Mouse (Mus musculus) WW6 (cell line): ENCODE measurements around the gene Cyth3.

Experiments used
- DNase-seq: peaks from one replicate; pipeline ENCODE4 v3.0.0-alpha.2; 2013; ENCODE audit warnings: low read depth, low spot score

Gene Cyth3

DNA sequence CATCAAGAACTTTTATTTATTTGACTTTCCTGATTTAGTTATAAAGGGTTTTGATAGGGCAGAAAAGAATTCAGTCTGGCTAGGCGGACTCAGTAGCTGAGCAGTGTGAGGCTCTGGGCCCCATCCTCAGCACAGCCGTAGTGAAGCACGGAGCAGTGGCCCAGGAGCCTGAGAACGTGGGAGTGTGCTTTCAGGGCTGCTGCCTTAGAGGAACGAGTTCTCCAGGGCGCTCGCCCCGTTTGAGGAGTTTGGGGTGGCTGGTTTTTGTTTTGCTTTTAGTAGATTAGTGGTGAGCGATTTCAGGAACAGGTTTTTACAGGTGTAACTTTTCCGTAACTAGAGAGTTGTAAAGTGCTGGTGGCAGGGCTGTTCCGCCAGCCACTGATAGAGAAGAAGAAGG is 13.1 kb downstream of the Cyth3 start:
- DNase-seq: no peak

DNA sequence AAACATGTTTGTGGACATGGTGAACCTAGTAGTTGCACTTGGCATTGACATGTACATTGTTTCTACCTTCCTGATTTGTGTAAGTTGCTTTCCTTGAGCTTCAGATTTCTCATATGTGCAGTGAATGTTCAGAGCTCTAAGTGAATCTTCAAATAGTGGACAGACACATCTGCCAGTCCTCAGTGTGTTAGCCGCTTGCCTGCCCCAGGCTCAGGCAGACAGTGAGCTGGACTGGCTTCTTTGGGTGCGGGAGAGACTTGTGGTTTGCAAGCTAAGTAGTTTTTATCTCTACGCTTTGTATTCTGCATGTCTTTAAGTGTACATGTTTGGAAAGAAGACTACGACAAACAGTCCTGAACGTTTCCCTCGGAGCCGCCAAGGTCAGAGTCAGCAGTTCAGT is 13.9 kb downstream of the Cyth3 start:
- no peak for DNase-seq

DNA sequence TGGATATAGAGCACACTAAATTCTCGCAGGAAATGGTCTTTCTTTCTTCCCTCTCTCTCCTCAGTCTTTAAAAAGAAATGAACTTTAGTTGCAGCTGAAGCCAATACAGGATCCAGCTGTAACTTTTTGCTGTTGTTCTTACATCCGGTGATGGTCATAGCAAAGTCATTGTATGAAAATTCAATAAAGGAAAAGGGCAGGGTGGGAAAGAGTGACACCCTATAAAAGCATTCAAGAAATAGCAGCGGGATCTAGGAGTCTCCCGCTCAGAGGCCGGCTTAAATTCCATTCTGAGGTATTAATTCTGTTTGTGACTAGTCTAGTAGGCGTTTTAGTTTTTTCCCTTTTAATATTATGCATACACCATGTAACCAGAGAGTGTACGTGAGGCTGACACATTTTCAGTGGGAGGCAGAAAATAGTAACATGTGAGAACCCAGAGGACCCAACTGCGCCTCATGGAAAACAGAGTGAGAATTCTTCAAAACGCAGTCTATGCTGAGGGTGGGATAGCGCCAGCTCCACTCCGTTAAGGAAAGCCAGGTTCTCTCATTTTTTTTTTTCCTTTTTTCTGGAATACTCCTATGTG is 15.7 kb downstream of the Cyth3 start:
- no peak for DNase-seq

DNA sequence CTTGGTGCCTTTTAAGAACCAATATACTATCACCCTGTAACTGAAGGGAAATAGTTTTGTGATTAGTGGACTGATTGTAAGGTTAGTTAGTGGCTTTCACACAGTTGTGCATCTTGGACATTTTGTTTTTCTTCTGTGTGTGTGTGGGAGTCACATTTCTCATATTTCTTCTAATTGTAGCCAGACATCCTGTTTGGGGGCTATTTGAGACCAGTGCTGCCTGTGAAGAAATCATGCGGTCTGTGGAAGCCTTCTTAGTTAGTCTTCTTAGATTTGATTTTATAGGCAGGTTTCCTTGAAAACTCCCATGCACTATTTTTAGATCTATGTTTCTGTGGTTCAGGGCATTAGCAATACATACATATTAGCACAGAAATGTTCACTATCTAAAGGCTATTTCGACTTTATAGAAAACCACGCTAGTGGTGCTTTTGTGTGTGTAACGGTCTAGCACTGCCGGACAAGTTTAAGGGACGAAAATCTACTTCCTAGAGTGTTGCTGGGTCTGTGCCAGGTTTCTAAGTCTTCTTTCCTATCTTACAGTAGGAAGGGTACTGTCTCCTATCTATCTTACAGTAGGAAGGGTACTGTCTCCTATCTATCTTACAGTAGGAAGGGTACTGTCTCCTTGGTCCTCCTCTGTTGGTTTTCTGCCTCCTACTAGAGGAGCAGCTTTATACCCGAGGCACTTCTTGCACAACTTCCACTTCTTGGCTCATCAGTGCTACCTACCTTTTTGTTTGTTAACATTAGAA is 16.4 kb downstream of the Cyth3 start:
- no peak for DNase-seq

DNA sequence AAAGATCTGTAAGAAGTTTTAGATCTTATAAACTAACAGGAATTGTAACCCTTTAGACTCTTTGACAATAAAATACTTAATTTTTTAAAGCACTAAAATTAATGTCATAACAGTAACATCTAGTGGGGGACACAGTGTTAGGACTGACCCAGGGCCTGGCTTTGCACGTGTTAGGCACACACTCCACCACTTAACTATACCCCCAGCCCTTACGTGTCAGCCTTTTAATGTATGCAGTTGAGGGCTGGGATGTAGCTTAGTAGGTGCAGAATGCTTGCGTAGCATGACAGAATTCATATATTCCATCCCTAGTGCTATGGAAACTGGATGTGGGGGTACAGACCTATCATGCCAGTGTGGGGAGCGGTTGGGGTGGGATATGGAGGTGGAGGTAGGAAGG is 17.1 kb downstream of the Cyth3 start:
- no peak for DNase-seq

DNA sequence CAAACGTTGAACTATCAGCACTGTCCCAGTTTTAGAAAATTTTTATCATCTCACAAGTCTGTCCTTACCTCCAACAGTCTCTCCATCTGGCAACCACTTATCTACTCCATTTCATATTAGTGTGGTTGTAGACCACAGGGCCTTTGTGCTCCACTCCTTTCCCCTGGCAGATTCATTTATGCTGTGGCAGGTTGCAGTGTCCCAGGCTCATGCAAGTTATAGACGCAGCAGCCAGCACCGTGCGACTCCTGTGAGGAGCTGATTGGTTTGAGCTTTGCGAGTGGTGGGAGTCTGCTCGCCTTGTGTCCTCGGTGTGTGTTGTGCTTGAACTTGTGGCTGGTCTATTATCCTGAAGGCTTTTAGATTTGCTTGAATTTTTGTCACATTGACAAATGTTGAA is 17.6 kb downstream of the Cyth3 start:
- no peak for DNase-seq

DNA sequence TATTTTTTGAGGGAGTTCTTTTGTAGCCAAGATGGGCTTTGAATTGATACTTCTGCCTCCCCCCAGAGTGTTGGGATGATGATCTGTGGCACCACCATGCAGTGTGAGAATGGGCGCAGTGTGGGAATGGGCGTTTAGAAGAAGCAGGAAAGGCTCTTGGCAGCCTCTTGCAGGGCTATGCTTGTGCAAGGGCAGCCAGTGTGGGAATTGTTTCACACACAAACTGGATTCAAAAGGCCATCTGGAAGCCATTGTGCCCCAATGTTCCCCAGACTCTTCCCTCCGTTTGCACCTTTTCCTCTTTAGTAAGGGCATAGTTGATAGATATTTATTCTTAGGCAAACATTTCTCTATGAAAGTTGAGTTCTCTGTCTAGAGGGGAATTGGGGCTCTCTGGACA is 19.3 kb downstream of the Cyth3 start:
- no peak for DNase-seq

DNA sequence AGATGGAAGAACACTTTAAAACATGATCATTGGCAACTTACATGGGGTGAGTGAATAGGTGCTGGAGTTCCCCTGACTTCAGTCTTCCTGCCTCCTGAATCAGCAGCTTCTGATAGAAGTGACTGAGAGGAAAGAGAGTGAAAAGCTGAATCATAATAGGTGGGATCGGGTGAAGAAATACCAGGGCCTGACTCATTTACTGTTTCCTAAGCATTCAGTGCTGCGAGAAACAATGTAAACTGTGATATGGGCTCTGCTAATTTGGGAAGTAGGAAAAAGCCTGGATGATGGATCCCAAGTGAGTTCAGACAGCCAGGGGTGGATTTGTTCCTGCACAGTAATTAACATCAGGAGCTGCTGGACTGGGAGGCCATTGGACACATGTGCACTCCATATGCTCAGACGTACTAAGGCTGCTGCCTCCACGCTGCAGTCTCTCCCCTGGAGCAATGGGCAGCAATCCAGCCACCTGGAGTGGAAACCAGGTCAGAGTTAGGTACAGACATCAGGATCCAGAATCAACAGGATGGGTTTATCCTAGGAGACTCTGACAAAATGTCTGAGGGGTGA is 20.1 kb downstream of the Cyth3 start:
- no peak for DNase-seq

DNA sequence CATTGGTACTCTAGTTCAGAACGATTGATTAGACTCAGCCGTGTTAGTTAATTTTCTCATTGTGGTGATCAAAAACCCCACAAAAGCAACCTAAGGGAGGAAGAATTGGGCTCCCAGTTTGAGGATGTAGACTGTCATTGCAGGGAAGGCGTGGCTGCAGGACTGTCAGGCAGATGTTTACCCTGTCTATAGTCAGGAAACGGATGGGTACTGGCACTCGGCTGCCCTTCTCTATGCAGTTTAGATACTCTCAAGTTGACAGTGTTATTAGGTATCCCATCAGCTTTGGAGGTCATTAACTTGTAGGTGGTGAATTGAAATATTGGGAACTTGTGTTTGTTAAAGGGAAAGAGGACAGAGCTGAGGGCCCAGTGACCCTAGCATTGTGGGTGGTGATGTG is 23.7 kb downstream of the Cyth3 start:
- DNase-seq: no peak

DNA sequence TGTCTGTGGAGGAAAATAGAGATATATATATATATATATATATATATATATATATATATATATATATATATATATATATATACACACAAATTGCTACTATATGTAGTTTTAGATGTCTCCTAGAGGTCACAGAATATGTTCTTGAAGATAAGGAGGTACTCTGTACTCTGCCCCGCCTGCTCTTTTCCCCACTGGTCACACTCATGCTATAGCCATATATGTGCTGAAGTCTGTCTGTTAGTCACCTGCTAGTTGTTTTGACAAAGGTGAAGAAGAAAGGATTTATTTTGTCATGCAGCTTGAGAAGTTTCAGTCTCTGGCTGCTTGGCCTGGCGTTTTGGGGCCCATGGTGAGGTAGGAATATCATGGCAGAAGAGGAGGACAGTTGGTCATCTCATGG is 25.2 kb downstream of the Cyth3 start:
- no peak for DNase-seq

DNA sequence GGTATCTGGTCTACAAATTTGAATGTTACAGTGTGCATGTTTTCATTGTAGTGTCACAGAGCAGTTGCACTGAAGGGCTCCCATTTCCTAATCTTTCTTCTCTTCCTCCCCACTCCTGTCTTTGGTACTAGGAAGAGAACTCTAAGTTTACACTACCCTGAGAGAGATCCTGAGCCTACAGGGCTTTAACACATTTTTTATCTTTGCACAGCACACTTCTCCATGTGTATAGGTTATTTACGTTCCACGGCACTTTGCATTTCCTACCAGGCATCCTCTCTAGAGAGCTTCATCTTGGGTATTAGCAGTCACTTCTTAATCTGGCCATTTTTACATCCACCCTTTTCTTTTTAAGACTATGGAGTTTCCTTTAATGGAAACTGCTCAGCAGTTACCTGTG is 25.8 kb downstream of the Cyth3 start:
- DNase-seq: no peak

DNA sequence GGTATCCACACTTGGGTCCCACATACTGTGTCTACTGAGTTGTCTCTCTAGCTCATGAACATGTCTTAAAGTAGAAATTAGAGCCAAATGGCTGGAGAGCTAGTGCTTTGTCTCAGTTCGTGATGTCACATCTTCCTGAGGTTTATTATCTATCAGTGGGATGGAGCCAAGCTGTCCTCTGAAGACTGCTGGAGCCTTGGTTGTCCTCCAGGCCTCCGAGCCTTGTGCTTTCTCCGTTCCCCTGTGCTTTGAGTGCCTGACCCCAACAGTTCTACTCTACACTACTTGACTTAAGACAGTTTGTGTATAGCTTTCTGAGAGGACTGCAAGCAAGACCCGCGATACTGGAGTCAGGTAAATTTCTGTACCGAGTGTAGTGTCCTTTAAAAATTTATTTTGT is 26.9 kb downstream of the Cyth3 start:
- DNase-seq: no peak

DNA sequence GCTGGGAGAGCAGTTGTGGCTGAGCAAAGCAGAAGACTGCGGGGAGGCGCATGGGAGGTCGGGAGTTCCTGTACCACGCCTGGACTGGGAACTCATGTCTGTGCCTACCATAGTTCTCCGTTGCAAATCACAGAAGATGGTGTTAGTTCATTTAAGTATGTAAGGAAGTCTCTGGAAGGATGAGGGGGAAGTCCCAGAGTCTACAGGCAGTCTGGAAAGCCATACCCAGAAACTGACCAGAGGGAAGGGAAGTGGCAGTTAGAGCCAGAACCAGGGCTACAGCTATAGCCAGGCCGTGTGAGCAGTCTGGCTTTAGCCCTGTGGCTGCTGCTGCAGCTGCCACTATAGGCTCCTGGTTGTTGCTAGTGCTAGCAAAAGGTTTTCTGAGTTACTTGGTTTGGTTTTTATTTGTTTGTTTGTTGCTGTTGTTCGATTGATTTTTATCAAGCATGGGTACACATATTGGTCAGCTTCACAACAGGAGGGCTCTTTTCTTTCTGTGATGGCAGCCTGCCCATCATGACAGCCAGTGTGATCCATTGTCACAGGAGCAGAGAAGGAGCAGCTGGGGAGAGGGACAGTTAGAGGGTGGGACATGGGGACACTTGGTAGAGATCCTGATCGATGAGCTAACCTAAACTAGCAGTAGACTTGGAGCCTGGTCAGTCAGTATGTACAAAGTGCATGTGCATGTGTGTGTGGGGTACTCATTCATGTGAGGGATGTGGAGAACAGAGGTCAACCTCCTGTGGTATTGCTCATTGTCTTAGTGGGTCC is 29.8 kb downstream of the Cyth3 start:
- no peak for DNase-seq

DNA sequence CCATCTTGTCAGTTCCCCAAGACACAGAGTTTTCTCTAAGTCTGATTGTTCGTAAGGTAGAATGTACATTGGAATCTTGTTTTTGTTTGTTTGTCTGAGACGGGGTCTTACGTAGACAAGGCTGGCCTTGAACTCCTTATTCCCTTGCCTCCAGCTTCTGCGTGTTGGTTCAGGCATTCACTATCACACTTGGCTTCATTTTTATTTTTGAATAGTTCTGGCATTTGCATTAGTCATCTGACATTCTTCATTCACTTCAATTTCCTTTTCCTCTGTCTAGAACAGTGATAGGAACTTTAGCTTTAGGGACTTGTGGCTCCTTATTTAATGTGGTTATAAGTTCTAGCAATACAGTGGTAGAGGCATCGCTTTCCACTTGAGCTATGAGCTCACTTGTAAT is 31.2 kb downstream of the Cyth3 start:
- DNase-seq: no peak

DNA sequence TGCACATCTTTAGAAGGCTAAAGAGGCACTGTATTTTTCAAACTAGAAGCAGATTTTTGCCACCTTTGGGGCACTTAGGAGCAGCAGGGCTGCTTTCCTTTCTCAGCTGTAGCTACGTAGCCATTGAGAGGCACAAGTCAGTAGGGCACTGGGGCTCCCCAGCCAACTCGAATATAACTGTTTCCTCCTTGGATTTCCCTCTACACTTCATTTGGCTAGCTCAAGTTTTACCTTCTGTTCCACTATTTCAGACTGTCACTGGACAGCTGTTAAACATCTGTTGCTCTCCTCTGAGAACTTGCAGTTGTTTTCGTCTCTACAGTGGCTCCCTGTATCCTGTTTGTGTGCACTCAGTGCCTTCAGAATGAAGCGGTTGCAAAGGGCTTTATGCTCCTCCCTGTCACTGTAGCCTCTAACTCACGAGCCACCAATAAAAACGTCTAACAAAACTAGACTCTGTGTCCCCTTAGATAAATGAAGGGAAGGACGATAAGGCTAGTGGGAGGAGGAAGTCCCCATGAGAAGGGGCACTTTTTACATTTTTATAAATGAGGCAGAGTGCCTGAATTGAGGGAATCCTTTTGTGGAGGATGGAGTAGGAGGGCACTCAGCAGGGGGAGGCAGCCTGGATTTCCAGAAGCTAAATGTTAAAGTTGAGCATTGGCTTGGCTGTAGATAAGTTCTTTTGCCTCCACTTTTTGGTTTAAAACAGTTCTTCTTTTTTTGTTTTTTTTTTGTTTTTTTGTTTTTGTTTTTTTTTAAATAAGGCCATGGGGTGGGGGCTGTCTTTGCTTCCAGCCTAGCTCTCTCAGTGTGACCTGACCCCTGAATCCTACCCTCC is 32.6 kb downstream of the Cyth3 start:
- no peak for DNase-seq

DNA sequence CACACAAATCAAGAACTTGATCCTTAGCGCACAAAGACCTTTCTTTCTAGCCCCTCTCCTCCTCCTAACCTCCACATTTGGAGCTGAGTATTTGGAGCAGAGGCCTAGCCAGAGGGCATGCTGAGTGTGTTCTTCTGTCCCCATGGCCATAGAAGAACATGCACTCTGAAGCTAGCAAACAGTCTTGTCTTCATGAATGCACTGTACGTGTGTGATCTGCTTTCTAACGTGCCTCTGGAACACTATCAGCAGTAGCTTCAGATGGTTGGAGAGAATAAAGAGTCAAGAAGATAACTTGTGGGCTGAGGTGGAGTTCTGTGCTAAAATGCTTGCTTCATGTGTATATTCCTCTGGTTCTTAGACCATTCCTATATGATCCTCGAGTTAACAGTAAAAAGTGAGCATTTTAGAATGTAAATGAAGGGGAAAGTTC is 33.3 kb downstream of the Cyth3 start:
- no peak for DNase-seq

DNA sequence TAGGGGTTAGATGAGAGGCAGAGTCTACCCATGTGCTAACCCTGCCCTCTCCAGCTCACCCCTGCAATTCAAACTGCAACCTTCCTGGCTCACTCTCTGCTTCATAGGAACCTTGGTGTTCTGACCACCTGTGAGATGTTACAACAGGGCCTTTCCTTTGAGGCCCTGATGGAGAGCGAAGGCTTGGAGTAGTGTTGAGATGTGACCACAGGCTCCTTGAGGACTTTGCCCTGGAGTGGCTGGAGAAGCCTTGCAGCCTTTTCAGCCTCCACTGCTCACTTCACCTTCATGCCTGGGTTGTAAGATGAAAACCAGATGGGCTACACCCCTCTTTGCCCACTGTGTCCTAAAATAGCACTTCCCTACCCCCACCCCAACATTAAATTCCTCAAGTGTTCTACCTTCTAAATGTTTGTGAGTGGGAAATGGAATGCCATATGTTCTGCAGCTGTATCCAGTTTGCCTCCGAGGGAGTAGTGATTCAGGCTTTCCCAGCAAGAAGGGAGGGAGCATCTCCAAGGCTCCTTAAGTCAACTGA is 34.5 kb downstream of the Cyth3 start:
- no peak for DNase-seq

DNA sequence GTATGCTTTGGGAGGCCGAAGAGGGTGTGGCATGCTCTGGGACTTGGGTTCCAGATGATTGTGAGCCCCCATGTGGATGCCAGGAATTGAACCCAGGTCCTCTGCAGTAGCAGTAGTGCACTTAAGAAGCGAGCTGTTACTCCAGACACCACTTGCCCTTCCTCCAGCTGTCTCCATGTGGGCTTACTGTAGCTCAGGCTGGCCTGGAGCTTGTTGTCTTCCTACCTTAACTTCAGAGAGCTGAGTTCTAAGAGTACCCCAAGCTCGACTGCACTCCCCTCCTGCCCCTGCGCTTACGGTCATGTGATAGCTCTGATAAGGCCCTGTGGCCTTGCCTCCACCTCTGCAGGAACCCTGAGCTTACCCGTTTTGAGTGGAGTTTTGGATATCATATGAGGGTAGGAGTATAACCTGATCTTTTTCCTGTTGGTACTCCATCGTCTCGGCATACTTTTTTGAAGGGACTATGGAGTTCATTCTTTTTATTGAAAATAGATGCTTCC is 36.8 kb downstream of the Cyth3 start:
- no peak for DNase-seq

DNA sequence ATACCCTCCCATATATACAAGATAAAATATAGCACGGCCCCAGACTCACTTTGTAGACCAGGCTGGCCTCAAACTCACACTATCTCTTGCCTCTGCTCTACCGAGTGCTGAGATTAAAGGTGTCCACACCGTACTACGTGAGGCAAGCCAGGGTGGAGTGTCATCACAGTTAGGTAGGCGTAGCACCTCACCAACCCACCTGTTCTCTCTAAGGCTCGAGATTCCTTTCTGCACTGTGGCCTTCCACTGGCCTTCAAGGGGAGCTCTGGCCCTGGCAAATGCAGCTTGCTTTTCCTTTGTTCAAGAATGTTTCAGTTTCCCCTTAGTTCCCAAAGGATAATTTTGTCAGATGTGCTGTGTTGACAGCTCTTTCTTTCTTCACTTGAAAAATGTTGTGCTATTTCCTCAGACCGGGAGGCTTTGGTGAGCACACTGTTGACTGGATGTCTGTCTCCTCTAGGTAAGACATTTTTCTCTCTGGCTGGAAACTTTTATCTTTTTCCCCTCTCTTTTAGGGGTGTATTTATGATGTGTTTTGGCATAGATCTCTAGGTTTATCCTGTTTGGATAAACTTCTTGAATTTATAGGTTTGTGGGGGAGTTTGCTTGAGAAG is 40.9 kb downstream of the Cyth3 start:
- DNase-seq: no peak

DNA sequence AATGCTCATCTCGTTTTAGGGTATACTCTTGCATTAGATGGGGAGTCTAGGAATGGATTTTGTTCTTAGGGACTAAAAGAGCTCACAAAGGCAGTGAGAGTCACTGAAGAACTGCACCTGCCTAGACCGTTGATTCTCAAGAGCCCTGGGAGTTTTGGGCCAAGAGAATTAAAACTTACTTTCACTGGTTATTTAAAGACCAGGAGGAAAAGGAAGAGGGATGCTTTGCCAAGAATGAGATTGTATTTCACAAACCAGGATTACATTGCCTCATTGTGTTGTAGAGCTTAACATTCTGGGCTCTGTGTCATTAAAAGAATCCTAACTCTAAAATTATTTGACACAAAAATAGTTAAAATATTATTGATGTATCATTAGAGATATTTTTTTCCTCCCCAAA is 43.3 kb downstream of the Cyth3 start:
- no peak for DNase-seq

DNA sequence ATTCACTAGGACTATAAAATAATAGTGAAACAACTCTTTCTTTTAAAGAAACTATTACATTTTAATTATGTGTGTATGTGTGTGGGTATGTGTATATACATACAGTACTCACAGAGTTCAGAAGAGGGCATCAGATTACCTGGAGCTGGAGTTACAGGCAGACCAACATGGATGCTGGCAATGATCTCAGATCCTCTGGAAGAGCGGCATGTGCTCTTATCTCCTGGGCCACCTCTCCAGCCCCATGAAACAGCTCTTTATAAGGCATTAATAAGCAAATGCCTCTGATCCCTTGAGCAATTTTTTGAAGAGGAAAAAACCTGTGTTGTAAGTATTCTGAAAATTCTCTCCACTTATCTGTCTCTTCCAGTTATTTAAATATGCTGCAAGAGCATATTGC is 43.8 kb downstream of the Cyth3 start:
- no peak for DNase-seq
